Mouse (Mus musculus) heart, embryonic 15.5 days (tissue): ENCODE results near the gene Edc3. TPM values are rescaled to one million over a fixed set of nuclear protein-coding genes. Genes with fewer than 3 reads are reported as not detected.

Source experiments
- ATAC-seq: fragments of 200-750 bp; cut with Nextera tagmentation; replicated peaks from 2 replicates; pipeline ENCODE4 v1.8.0; 2017; ENCODE audit warnings: low read depth, moderate TSS enrichment; ENCODE audit not compliant: insufficient number of reproducible peaks, insufficient read depth, low FRiP score
- H3K27ac ChIP-seq: fragments of 300-500 bp; sonication (generic); 2 replicates; pipeline ENCODE4 v1.5.1; 2015; ENCODE audit warnings: mild to moderate bottlenecking, inconsistent platforms
- H3K27me3 ChIP-seq: fragments of 300-500 bp; sonication (generic); 2 replicates; pipeline ENCODE4 v1.6.1; 2015; ENCODE audit warnings: inconsistent platforms
- H3K36me3 ChIP-seq: fragments of 300-500 bp; sonication (generic); 2 replicates; pipeline ENCODE4 v1.6.1; 2015; ENCODE audit warnings: mild to moderate bottlenecking, inconsistent platforms
- H3K4me1 ChIP-seq: fragments of 300-500 bp; sonication (generic); replicated peaks from 2 replicates; pipeline ENCODE4 v1.6.1; 2015; ENCODE audit warnings: inconsistent platforms
- H3K4me2 ChIP-seq: fragments of 300-500 bp; sonication (generic); 2 replicates; pipeline ENCODE4 v1.6.1; 2015; ENCODE audit warnings: inconsistent platforms, mild to moderate bottlenecking, moderate library complexity
- H3K4me3 ChIP-seq: fragments of 300-500 bp; sonication (generic); 2 replicates; pipeline ENCODE4 v1.5.1; 2015; ENCODE audit warnings: mild to moderate bottlenecking, inconsistent platforms
- H3K9ac ChIP-seq: fragments of 300-500 bp; sonication (generic); 2 replicates; pipeline ENCODE4 v1.6.1; 2015; ENCODE audit warnings: mild to moderate bottlenecking, inconsistent platforms
- H3K9me3 ChIP-seq: fragments of 300-500 bp; sonication (generic); replicated peaks from 2 replicates; pipeline ENCODE4 v1.6.1; 2016; ENCODE audit warnings: inconsistent platforms
- WGBS: fragments of 180-500 bp; shearing (Covaris S2); methylation state at CpG from one replicate; pipeline ENCODE4 v1.1.7; 2015; ENCODE audit warnings: mixed read lengths; 5-methylcytosine and 5-hydroxymethylcytosine counted together
- polyA plus RNA-seq: library from polyadenylated mRNA; unstranded; fragments of >200 nt; fragmentation: Nextera tagmentation; extraction: Ambion mirVana; gene quantifications from 2 replicates; pipeline ENCODE4 v1.2.1, GENCODE M21; 2015

Edc3 gene
- polyA plus RNA-seq, 1 experiment from 2014 or later, result 13.5 TPM

DNA sequence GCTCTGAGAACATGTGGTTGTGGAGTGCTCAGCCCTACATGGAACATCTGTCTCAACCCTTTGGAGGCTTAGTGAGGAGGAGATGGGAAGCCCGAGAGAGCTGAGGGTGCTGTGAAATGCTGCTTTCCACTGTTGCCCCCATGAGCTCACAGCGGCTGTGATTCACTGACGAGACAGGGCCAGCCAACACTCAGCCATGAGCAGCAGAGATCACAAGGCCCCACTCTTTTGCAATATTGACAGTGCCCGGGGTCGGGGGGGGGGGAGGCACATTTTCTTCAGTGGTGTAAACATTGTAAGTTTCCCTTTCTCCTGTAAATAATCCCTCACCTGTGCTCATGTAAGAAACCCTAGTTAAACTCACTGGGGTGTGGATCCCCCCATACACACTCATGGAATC, 36.8 kb upstream of the Edc3 start:
- ATAC-seq, result no peak
- no peaks in the 10 kb centered on the region for H3K27me3 ChIP-seq
- no peaks in the 10 kb centered on the region for H3K36me3 ChIP-seq
- WGBS, result 71% methylated on average over 5 of the region's 5 CpGs
- no peak overlapping the region for H3K4me2 ChIP-seq
- no peak overlapping the region for H3K4me3 ChIP-seq
- H3K9ac ChIP-seq, result no peak overlapping the region
- no peaks in the 10 kb centered on the region for H3K4me1 ChIP-seq
- no peak overlapping the region for H3K27ac ChIP-seq
- no peaks in the 10 kb centered on the region for H3K9me3 ChIP-seq

DNA sequence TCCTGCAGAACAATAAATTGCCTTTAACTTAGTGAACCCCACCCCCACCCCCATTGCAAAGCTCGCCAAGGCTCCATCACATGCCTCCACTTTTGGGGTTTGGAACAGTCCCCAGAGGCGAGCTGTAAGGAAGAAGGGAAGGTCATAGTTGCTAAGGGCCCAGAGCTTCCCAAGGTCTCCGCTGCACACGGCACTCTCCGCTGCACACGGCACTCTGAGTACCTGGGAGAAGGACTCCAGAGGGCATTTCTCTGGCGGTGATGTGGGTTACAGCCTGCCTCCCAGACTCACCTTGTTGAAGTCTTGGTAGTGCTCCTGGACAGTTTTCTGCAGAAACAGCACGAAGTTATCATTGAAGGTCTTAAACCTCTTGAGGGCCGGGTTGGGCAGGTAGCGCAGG, 26.9 kb upstream of the Edc3 start:
- Histone ChIP-seq H3K27ac (no peak overlapping the region), H3K27me3 (no peaks in the 10 kb centered on the region), H3K4me2 (no peak overlapping the region), H3K4me1 (no peaks in the 10 kb centered on the region), H3K9me3 (no peaks in the 10 kb centered on the region), H3K4me3 (no peak overlapping the region), H3K36me3 (no peaks in the 10 kb centered on the region), H3K9ac (no peak overlapping the region)
- no peak for ATAC-seq
- 76% methylated on average over 10 of the region's 10 CpGs for WGBS

DNA sequence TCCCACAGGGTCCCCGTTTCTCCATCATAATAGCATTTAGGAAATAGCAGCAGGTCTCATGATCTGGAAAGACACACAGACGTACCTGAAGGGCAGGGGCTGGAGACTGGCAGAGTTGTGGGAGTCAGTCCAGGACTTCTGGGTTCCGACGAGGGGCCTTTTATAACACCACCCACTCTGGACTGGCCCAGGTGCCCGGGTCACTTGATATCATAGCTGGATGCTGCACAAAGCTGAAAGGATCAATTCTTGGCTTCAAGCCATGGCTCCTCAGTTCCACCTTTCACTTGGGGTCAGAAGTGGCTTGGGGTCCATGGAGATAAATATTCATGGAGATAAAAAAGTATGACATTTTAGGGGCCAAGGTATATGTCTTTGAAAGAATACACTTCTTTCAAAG, 24.8 kb upstream of the Edc3 start, which contains the start of gene Cyp1a2:
Gene Cyp1a2, minus strand, starts transcription at position 184 of the 400 bp plus-strand sequence.
- no peak within 1 kb of the TSS for H3K27ac ChIP-seq
- no peaks in the 10 kb centered on the region for H3K27me3 ChIP-seq
- WGBS, result 68% methylated on average over 5 of the region's 5 CpGs
- H3K4me3 ChIP-seq, result no peak within 1 kb of the TSS
- no peak within 1 kb of the TSS for H3K4me2 ChIP-seq
- no peaks in the 10 kb centered on the region for H3K9me3 ChIP-seq
- H3K4me1 ChIP-seq, result no peaks in the 10 kb centered on the region
- no peak within 1 kb of the TSS for H3K9ac ChIP-seq
- H3K36me3 ChIP-seq, result no peaks in the 10 kb centered on the region
- no peak for ATAC-seq

DNA sequence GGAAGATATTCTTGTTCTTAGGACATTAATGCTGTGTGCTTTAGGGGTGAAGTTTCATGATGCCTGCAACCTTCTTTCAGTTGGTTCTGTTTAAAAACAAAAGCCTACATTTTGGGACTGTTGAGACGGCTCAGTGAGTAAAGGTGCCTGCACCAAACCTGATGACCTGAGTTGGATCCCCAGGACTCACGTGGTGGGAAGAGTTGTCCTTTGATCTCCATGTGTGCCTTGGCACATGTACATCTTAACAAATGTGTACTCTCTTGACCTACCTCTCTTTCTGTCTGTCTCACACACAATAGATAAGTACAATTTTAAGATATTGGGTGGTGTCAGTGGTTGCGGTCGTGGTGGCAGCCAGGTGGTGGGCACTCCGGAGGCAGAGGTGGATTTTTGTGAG, 22.3 kb upstream of the Edc3 start:
- WGBS, result 80% methylated on average over 5 of the region's 5 CpGs
- ATAC-seq, result no peak
- H3K27ac ChIP-seq, result no peak overlapping the region

DNA sequence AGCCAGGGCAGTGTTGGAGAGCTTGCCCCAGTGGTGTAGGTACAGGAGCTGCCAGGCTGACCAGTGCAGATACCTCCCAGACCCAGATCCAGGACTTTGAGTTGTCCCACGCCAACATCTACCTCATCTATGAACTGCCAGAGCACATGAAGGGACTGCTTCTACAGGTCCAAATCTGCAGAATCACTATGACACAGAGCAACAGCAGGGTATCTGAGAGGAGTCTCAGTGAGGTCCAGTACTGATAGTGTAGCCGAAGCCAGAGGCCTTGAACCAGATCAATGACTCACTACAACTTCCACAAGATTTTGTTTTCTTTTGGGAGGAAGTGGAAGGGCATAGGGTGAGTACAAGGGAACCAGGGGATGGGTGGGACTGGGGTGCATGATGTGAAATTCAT, 20.6 kb upstream of the Edc3 start, which contains the start of gene Cyp1a1:
Gene Cyp1a1, plus strand, starts transcription at position 178 of the 400 bp plus-strand sequence.
- no peaks in the 10 kb centered on the region for H3K27me3 ChIP-seq
- no peaks in the 10 kb centered on the region for H3K36me3 ChIP-seq
- no peak within 1 kb of the TSS for H3K9ac ChIP-seq
- no peaks in the 10 kb centered on the region for H3K4me1 ChIP-seq
- no peak for ATAC-seq
- no peak within 1 kb of the TSS for H3K27ac ChIP-seq
- 74% methylated on average over 2 of the region's 2 CpGs for WGBS
- H3K9me3 ChIP-seq, result no peaks in the 10 kb centered on the region
- H3K4me2 ChIP-seq, result no peak within 1 kb of the TSS
- no peak within 1 kb of the TSS for H3K4me3 ChIP-seq

More for the DNA sequence above, 22.3 kb upstream of the Edc3 start:
- H3K9me3 ChIP-seq, result no peaks in the 10 kb centered on the region
- H3K36me3 ChIP-seq, result no peaks in the 10 kb centered on the region
- no peaks in the 10 kb centered on the region for H3K4me1 ChIP-seq
- H3K4me3 ChIP-seq, result no peak overlapping the region
- no peak overlapping the region for H3K4me2 ChIP-seq
- H3K9ac ChIP-seq, result no peak overlapping the region
- H3K27me3 ChIP-seq, result no peaks in the 10 kb centered on the region

DNA sequence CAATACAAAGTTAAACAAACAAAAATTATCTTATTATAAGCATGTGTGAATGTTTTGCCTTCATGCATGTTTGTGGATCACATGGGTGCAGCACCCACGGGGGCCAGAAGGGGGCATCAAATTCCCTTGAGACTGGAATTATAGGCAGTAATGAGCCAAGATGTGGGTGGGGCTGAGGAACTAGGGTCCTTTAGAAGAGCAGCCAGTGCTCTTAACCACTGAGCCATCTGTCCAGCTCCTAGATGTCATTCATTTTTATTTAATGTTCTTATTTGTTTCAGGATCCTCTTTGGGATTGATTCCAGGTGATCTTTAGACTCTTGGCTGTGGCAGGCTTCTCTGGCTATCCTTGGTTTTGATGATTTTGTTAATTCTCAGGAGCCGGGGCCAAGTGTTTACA, 20.2 kb upstream of the Edc3 start:
- Histone ChIP-seq H3K27ac (no peak overlapping the region), H3K9ac (no peak overlapping the region), H3K4me3 (no peak overlapping the region), H3K36me3 (no peaks in the 10 kb centered on the region), H3K4me1 (no peaks in the 10 kb centered on the region), H3K4me2 (no peak overlapping the region), H3K27me3 (no peaks in the 10 kb centered on the region), H3K9me3 (no peaks in the 10 kb centered on the region)
- ATAC-seq, result no peak
- WGBS, result 40% methylated on average over 2 of the region's 2 CpGs

DNA sequence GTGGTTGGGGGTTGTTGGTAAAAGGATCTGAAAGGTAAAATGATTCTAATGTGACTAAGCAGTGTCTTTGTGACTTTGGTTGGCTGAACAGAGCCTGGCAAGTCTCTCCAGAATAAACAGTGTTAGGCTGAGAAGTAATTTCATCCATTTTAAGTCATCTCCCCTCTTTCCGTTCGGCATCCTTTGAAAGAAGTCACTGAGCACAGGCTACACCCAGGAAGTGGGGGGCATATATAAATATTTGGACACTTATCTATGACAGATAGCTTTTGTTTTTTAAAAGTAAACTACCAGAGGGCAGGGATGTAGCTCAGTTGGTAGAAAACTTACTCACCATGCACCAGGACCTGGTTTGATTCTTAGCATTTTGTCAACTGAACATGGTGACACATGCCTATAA, 19.7 kb upstream of the Edc3 start:
- no peak overlapping the region for H3K27ac ChIP-seq
- H3K9me3 ChIP-seq, result no peaks in the 10 kb centered on the region
- H3K4me2 ChIP-seq, result no peak overlapping the region
- 69% methylated on average over 2 of the region's 2 CpGs for WGBS
- no peaks in the 10 kb centered on the region for H3K36me3 ChIP-seq
- H3K4me3 ChIP-seq, result no peak overlapping the region
- no peak overlapping the region for H3K9ac ChIP-seq
- no peak for ATAC-seq
- no peaks in the 10 kb centered on the region for H3K4me1 ChIP-seq
- no peaks in the 10 kb centered on the region; the same call in 1 of the 2 replicates for H3K27me3 ChIP-seq

DNA sequence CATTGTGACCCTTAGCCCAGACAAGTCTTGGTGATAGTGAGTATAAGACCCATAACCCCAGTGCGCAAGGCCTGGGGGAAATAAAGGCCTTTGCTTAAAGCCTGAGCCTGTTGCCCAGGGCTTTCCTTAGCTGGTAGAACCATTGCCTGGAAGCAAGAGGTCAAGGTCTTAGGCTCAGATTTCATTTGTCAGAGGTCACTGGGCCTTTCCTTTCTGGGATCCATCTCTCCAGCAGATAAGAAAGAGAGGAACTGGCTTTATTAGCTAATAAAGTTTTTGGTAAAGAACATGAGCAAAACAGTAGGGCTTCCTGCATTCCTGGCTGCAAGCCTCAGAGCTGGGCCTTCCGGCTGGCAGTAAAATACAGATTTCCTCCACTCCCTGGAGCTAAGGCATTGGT, 14.2 kb upstream of the Edc3 start:
- H3K4me1 ChIP-seq, result peaks cover 14% of the 10 kb centered on the region
- H3K4me2 ChIP-seq, result no peak overlapping the region
- no peak for ATAC-seq
- no peaks in the 10 kb centered on the region for H3K36me3 ChIP-seq
- no peak overlapping the region for H3K9ac ChIP-seq
- H3K4me3 ChIP-seq, result no peak overlapping the region
- H3K9me3 ChIP-seq, result no peaks in the 10 kb centered on the region
- H3K27me3 ChIP-seq, result peaks cover 36% of the 10 kb centered on the region
- H3K27ac ChIP-seq, result no peak overlapping the region
- WGBS, result 75% methylated on average over 2 of the region's 2 CpGs

DNA sequence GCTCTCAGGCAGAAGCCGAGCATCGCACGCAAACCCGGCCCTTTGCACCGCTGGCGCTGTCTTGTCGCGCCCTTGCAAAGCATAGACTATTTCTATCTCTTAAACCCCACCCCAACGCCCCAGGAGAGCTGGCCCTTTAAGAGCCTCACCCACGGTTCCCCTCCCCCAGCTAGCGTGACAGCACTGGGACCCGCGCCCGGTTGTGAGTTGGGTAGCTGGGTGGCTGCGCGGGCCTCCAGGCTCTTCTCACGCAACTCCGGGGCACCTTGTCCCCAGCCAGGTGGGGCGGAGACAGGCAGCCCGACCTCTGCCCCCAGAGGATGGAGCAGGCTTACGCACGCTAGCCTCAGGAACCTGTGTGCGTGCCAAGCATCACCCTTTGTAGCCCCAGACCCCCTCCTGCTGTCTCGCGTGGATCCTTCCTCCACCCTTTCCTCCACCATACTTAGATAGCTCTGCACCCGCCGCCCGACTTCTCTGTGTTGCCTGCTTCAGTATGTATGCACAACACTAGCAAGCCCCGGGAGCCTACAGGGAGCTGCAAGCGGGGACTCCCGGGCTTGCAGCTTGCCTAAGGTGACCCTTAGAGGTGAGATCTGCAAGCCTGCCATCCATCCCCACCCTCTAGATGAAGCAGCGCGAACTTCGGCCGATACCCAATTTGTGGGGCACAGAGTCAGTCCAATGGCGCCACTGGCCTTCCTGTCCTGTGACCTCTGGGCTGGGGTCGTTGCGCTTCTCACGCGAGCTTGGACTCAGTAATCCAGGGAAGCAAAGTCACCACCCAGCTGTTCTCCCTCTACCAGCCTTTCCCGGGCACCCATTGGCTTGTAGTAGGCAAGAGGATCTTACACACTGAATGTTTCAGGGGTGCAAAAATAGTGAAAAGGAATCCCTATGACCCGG, 11.7 kb upstream of the Edc3 start:
- no peak overlapping the region for H3K27ac ChIP-seq
- 0 out of 2 replicates have a peak, but pooled peaks have one; percentile 27 for ATAC-seq

DNA sequence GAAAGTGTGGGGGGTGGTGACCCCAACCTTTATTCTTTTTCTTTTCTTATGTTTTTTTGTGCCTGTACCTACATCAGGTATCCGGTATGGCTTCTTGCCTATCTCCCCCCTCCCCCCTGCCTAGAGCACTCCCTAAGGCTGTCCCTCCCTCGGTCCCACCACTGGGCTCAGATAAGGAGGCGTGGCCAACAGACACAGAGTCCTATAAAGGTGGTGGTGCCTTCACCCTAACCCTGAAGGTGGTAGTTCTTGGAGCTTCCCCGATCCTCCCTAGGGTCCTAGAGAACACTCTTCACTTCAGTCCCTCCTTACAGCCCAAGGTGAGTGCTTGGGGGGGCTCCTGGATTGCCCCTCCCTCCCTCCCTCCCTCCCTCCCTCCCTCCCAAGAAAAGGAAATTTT, 11.0 kb upstream of the Edc3 start:
- peaks cover 38% of the 10 kb centered on the region for H3K27me3 ChIP-seq
- 24% methylated on average over 4 of the region's 4 CpGs for WGBS
- ATAC-seq, result 0 out of 2 replicates have a peak, but pooled peaks have one; percentile 35
- no peak overlapping the region for H3K4me2 ChIP-seq
- H3K27ac ChIP-seq, result no peak overlapping the region
- H3K36me3 ChIP-seq, result no peaks in the 10 kb centered on the region
- H3K9ac ChIP-seq, result no peak overlapping the region
- peaks cover 14% of the 10 kb centered on the region for H3K4me1 ChIP-seq
- no peaks in the 10 kb centered on the region for H3K9me3 ChIP-seq
- H3K4me3 ChIP-seq, result no peak overlapping the region

More for the DNA sequence above, 11.7 kb upstream of the Edc3 start:
- H3K27me3 ChIP-seq, result peaks cover 38% of the 10 kb centered on the region
- WGBS, result 1% methylated on average over 42 of the region's 42 CpGs
- H3K9ac ChIP-seq, result peak overlapping the region; percentile 35; the same call in 1 of the 2 replicates
- H3K9me3 ChIP-seq, result no peaks in the 10 kb centered on the region
- peak overlapping the region; percentile 48 for H3K4me3 ChIP-seq
- no peaks in the 10 kb centered on the region for H3K36me3 ChIP-seq
- peak overlapping the region; percentile 82 for H3K4me2 ChIP-seq
- H3K4me1 ChIP-seq, result peaks cover 14% of the 10 kb centered on the region

DNA sequence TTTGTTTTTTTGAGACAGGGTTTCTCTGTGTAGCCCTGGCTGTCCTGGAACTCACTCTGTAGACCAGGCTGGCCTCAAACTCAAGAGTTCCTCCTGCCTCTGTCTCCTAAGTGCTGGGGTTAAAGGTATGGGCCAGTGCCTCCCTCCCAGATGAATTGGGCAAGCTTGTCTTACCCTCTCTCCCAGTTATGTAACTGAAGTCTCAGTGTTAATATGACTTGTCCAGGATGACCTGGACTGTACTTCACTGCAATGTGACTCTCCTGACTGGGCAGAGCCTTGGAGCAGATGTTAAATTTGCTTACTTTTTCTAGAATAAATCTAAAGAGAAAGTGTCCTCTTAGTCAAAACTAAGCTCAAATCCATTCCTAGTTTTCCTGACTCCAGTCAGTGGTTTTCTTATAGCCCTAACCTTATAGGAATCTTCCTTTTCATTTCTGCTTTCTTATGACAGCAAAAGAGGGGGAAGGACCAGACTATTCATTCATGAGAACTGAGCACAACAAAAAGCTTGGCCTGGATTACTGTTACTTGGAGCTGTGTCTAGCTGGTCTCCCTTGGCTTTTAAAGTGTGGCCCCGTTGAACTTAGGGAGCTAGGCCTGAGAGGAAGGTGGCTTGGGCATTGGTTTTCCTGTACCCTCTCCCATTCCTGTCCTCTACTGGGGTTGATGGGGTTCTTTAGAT, 9.7 kb upstream of the Edc3 start:
- H3K27me3 ChIP-seq, result peaks cover 38% of the 10 kb centered on the region
- H3K4me1 ChIP-seq, result peaks cover 14% of the 10 kb centered on the region
- H3K36me3 ChIP-seq, result no peaks in the 10 kb centered on the region
- H3K27ac ChIP-seq, result no peak overlapping the region
- H3K9ac ChIP-seq, result no peak overlapping the region
- no peak overlapping the region for H3K4me2 ChIP-seq
- 65% methylated on average over 1 of the region's 1 CpGs for WGBS
- no peak for ATAC-seq
- H3K4me3 ChIP-seq, result no peak overlapping the region
- H3K9me3 ChIP-seq, result no peaks in the 10 kb centered on the region
